Mouse (Mus musculus) CH12.LX (cell line): ENCODE measurements around the gene Nsun7.

Experiments
- BHLHE40 ChIP-seq: IDR thresholded peaks from 2 replicates; pipeline ENCODE4 v1.6.1; 2011; ENCODE audit warnings: mild to moderate bottlenecking, low read depth, low read length, improper control_type of control experiment
- CHD2 ChIP-seq: IDR thresholded peaks from 2 replicates; pipeline ENCODE4 v1.6.1; 2011; ENCODE audit warnings: low read length, improper control_type of control experiment
- CTCF ChIP-seq, 2 experiments: IDR thresholded peaks in 1 of 2; conservative IDR thresholded peaks in 1 of 2; 2 replicates each; pipeline ENCODE4 v1.5.1; 2011 to 2012; ENCODE audit warnings: low read depth in 2 of 2, low read length in 2 of 2, improper control_type of control experiment in 1 of 2, inconsistent platforms in 1 of 2, mild to moderate bottlenecking in 1 of 2, moderate library complexity in 1 of 2
- EP300 ChIP-seq: IDR thresholded peaks from 2 replicates; pipeline ENCODE4 v1.6.1; 2011; ENCODE audit warnings: low read length, improper control_type of control experiment
- GABPA ChIP-seq: IDR thresholded peaks from 2 replicates; pipeline ENCODE4 v1.6.1; 2012; ENCODE audit warnings: low read depth, low read length, improper control_type of control experiment, inconsistent platforms; ENCODE audit not compliant: insufficient replicate concordance
- JUND ChIP-seq: conservative IDR thresholded peaks from 2 replicates; pipeline ENCODE4 v1.6.1; 2011; ENCODE audit warnings: low read depth, low read length, improper control_type of control experiment
- MAX ChIP-seq: IDR thresholded peaks from 2 replicates; pipeline ENCODE4 v1.6.1; 2011; ENCODE audit warnings: low read length, improper control_type of control experiment
- POLR2A ChIP-seq: IDR thresholded peaks from 2 replicates; pipeline ENCODE4 v1.6.1; 2011; ENCODE audit warnings: low read depth, mild to moderate bottlenecking, improper control_type of control experiment, low read length
- POLR2AphosphoS2 ChIP-seq: IDR thresholded peaks from 2 replicates; pipeline ENCODE4 v1.6.1; 2011; ENCODE audit warnings: low read depth, low read length, improper control_type of control experiment
- SIN3A ChIP-seq: IDR thresholded peaks from 2 replicates; pipeline ENCODE4 v1.6.1; 2012; ENCODE audit warnings: low read length, improper control_type of control experiment, inconsistent platforms
- USF1 ChIP-seq: IDR thresholded peaks from 2 replicates; pipeline ENCODE4 v1.6.1; 2014; ENCODE audit warnings: low read depth, mild to moderate bottlenecking, inconsistent platforms, low read length, improper control_type of control experiment
- USF2 ChIP-seq: conservative IDR thresholded peaks from 2 replicates; pipeline ENCODE4 v1.6.1; 2011; ENCODE audit warnings: low read depth, low read length, improper control_type of control experiment
- ZKSCAN1 ChIP-seq: IDR thresholded peaks from 2 replicates; pipeline ENCODE4 v1.6.1; 2012; ENCODE audit warnings: low read depth, inconsistent platforms, low read length, improper control_type of control experiment, borderline replicate concordance
- ZMIZ1 ChIP-seq: IDR thresholded peaks from 2 replicates; pipeline ENCODE4 v1.6.1; 2012; ENCODE audit warnings: low read depth, mild to moderate bottlenecking, inconsistent platforms, low read length, improper control_type of control experiment

DNA sequence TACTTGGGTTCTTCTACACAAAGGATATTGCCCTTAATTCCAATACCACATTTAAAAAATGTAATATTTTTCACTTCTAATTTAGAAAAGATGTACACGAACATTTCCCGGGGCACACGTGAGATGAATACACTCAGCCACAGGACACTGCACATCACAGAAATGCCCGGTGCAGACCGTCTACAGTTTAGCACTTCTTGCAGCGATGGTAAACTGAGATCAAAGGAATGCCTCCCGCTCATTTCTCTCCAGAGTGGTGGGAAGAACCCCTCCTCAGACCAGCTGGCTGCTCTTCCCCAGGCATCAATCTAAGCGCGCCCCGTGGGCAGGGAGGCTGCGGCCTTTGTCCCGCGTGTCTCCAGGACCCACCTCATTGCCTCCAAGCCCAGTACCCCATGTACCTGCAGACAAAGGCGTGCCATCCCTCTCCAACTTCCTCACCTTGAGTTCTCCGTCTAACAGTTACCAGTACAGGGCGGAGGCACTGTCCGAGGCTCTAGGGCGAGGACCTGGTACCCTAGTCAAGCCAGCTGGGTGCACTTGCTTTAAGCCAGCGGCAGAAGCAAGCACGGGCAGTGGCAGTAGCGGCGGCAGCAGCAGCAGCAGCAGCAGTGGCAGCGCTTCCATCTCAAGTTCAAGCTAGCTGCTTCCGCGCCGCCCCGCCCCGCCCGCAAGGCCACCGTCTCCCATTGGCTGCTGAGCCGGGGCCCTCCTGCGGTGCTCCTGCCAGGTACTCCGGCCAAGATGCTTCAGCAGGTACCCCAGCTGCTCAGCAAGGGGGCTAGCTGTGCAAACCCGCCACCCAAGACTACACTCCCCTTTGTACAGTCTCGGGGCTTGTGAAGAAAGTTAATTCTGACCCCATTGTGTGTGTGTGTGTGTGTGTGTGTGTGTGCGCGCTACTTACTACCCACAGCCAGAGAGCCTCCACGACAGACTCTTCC, 77.6 kb downstream of the Nsun7 start:
- TF ChIP-seq ZKSCAN1 (no peak), USF1 (no peak), POLR2A (no peak), USF2 (no peak), CTCF (conservative IDR thresholded peaks at IDR 0.05 in 1 of 2, IDR thresholded peaks at IDR 0.05 in 1 of 2; ENCODE audit: low read depth in 2 of 2, low read length in 2 of 2) (no peak), GABPA (no peak), MAX (no peak), POLR2AphosphoS2 (no peak), ZMIZ1 (no peak), JUND (no peak), BHLHE40 (no peak), EP300 (no peak), SIN3A (no peak), CHD2 (no peak)
